Mouse (Mus musculus) forebrain, embryonic 15.5 days (tissue): ENCODE results near the gene Capn13. TPM values are rescaled to one million over a fixed set of nuclear protein-coding genes. Genes with fewer than 3 reads are reported as not detected.
"Not testable (repeated sequence)": the region's sequence is repeated elsewhere in the genome, so short reads cannot be mapped to it uniquely, and the experiment has no call there.

ENCODE experiments used
- ATAC-seq: fragments of 200-750 bp; cut with Nextera tagmentation; replicated peaks from 2 replicates; pipeline ENCODE4 v1.8.0; 2017; ENCODE audit warnings: mild to moderate bottlenecking, moderate TSS enrichment, moderate library complexity
- H3K27ac ChIP-seq: fragments of 300-500 bp; sonication (generic); replicated peaks from 2 replicates; pipeline ENCODE4 v1.5.1; 2015; ENCODE audit warnings: mild to moderate bottlenecking, inconsistent platforms
- H3K27me3 ChIP-seq: fragments of 300-500 bp; sonication (generic); 2 replicates; pipeline ENCODE4 v1.6.1; 2015; ENCODE audit warnings: inconsistent platforms
- H3K36me3 ChIP-seq: fragments of 300-500 bp; sonication (generic); 2 replicates; pipeline ENCODE4 v1.6.1; 2015; ENCODE audit warnings: mild to moderate bottlenecking, inconsistent platforms
- H3K4me1 ChIP-seq: fragments of 300-500 bp; sonication (generic); 2 replicates; pipeline ENCODE4 v1.6.1; 2015; ENCODE audit warnings: inconsistent platforms
- H3K4me2 ChIP-seq: fragments of 300-500 bp; sonication (generic); replicated peaks from 2 replicates; pipeline ENCODE4 v1.6.1; 2015; ENCODE audit warnings: mild to moderate bottlenecking, inconsistent platforms
- H3K4me3 ChIP-seq: fragments of 300-500 bp; sonication (generic); 2 replicates; pipeline ENCODE4 v1.5.1; 2015; ENCODE audit warnings: mild to moderate bottlenecking, inconsistent platforms
- H3K9ac ChIP-seq: fragments of 300-500 bp; sonication (generic); replicated peaks from 2 replicates; pipeline ENCODE4 v1.6.1; 2015; ENCODE audit warnings: mild to moderate bottlenecking, inconsistent platforms
- H3K9me3 ChIP-seq: fragments of 300-500 bp; sonication (generic); 2 replicates; pipeline ENCODE4 v1.6.1; 2016; ENCODE audit warnings: inconsistent platforms
- WGBS: fragments of 180-500 bp; shearing (Covaris S2); methylation state at CpG from one replicate; pipeline ENCODE4 v1.1.7; 2015; ENCODE audit warnings: mixed read lengths; 5-methylcytosine and 5-hydroxymethylcytosine counted together
- polyA plus RNA-seq: library from polyadenylated mRNA; unstranded; fragments of >200 nt; fragmentation: Nextera tagmentation; extraction: Ambion mirVana; gene quantifications from 2 replicates; pipeline ENCODE4 v1.2.1, GENCODE M21; 2015

Gene Capn13
- polyA plus RNA-seq, 1 experiment from 2014 or later = not detected

DNA sequence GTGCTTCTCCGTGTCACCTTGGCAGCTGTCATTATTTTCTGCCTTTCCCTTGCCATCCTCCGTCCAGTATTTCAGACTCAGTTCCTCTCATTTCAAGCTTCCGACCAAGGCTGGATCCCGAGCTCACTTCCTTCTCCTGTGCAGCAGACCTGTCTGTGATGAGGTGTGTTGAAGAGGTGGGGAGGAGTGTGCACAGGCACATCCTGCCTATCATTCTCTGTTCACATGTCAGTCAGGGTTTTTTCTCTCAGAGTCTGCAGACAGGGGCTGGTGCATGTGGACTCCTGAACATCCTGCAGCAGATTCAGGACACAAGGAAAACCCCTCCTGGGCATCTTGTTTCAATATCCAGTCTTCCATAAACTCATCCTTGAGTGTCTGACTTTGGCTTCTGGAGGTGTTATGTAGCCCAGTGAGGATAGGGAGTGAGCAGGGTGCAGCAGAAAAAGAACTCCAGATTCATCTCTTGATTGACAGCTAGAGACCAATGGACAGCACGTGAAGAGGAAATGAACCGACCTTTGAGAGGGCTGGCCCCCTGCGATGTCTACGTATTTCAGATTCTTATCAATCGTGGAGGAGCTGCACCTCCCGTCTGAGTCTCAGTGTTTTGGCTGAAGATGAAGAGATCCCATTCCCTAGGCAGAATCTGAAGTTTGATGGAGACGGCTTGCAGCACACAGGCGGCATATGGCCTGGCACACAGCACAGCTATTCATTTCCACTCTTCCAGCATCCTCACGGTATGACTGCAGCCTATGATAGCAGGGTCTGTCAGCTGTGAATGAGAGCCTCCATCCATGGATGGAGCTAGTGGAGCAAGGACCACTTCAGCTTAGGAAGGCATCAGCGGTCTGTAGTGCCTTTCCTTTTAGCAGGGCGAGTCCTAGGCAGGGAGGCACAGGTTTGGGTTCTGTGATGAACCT, 129.5 kb downstream of the Capn13 start:
- ATAC-seq = peak; percentile 80
- 70% methylated on average over 15 of the region's 15 CpGs for WGBS
- Histone ChIP-seq H3K27ac (peak overlapping the region; percentile 57; the same call in 1 of the 2 replicates), H3K27me3 (no peaks in the 10 kb centered on the region), H3K9ac (no peak overlapping the region), H3K36me3 (no peaks in the 10 kb centered on the region), H3K9me3 (no peaks in the 10 kb centered on the region), H3K4me2 (no peak overlapping the region), H3K4me1 (peaks cover 3% of the 10 kb centered on the region; the same call in 1 of the 2 replicates), H3K4me3 (no peak overlapping the region)

- no peaks in the 10 kb centered on the region for H3K27me3 ChIP-seq
- no peak for ATAC-seq
- H3K4me2 ChIP-seq = no peak overlapping the region
- WGBS = 89% methylated on average over 8 of the region's 8 CpGs
- no peak overlapping the region for H3K9ac ChIP-seq
- H3K36me3 ChIP-seq = no peaks in the 10 kb centered on the region
- H3K9me3 ChIP-seq = no peaks in the 10 kb centered on the region
- H3K4me1 ChIP-seq = no peaks in the 10 kb centered on the region
- H3K27ac ChIP-seq = no peak overlapping the region
- H3K4me3 ChIP-seq = no peak overlapping the region
Measured at GRCm38 (mm10) chr17:73263077-73263501, 137.6 kb downstream of the Capn13 start.

- no peak for ATAC-seq
- Histone ChIP-seq H3K4me1 (no peaks in the 10 kb centered on the region), H3K27me3 (no peaks in the 10 kb centered on the region), H3K4me3 (no peak overlapping the region), H3K9me3 (no peaks in the 10 kb centered on the region), H3K9ac (no peak overlapping the region), H3K27ac (no peak overlapping the region), H3K4me2 (no peak overlapping the region), H3K36me3 (no peaks in the 10 kb centered on the region)
- WGBS = 92% methylated on average over 2 of the region's 2 CpGs
Measured at GRCm38 (mm10) chr17:73262558-73262957, 138.1 kb downstream of the Capn13 start.

DNA sequence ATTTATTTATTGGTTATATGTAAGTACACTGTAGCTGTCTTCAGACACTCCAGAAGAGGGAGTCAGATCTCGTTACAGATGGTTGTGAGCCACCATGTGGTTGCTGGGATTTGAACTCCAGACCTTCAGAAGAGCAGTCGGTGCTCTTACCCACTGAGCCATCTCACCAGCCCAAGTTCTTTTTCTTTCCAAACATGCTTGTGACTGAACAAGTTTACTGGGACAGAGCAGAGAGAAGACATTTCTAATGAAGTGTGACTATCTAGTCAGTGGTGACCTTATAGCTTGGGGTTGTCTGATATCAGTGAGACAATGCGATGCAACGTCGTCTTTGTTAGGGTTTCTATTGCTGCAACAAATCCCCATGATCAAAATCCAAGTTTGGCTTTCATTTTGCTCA, 141.4 kb downstream of the Capn13 start:
- 95% methylated on average over 5 of the region's 5 CpGs for WGBS
- ATAC-seq, H3K4me3 ChIP-seq, H3K36me3 ChIP-seq, H3K4me2 ChIP-seq, H3K27me3 ChIP-seq, H3K9me3 ChIP-seq, H3K9ac ChIP-seq, H3K4me1 ChIP-seq, H3K27ac ChIP-seq: not testable (repeated sequence)

GRCm38 (mm10) chr17:73258620-73259019, 142.0 kb downstream of the Capn13 start:
- Histone ChIP-seq H3K4me2 (no peak overlapping the region), H3K9me3 (no peaks in the 10 kb centered on the region), H3K9ac (no peak overlapping the region), H3K27ac (no peak overlapping the region), H3K4me3 (no peak overlapping the region), H3K27me3 (no peaks in the 10 kb centered on the region), H3K4me1 (no peaks in the 10 kb centered on the region), H3K36me3 (no peaks in the 10 kb centered on the region)
- 62% methylated on average over 12 of the region's 12 CpGs for WGBS
- ATAC-seq = no peak
